Mouse (Mus musculus) common myeloid progenitor, adult 5-6 weeks (primary cell): Measurements from ENCODE around the gene Bicra. TPM values are rescaled to one million over a fixed set of nuclear protein-coding genes. Genes with fewer than 3 reads are reported as not detected.

ENCODE experiments used
- ATAC-seq: replicated peaks from 2 replicates; pipeline ENCODE4 v1.8.0; 2016; ENCODE audit warnings: low read depth, mild to moderate bottlenecking, moderate TSS enrichment, inconsistent platforms; ENCODE audit not compliant: poor library complexity, severe bottlenecking
- total RNA-seq: library from RNA; stranded (forward); fragments of 200-1000, 187-1606 nt; gene quantifications from 2 replicates; pipeline ENCODE4 v1.2.3, GENCODE M21; 2017

The Bicra gene
- total RNA-seq, 1 experiment from 2014 or later, result 2.5 TPM

DNA sequence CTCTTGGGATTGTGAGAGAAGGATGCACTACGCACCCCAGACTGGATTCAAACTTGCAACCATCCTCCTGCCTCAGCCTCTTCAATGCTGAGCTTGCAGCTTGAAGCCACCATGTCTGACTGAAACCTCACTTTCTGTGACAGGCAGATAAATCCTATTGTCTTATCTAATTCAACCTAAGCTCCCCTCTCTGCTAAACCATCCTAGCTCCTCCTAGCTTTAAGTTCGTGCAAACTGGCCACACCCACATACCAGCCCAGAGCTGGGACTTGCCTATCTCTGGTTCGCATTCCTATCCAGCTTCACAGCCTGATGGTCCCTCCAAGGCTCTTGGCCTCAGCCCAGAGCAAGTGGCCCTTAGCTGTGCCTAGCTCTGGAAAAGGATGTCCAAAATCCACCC is 95.3 kb downstream of the Bicra start:
- peak; percentile 13; the same call in 1 of the 2 replicates for ATAC-seq

DNA sequence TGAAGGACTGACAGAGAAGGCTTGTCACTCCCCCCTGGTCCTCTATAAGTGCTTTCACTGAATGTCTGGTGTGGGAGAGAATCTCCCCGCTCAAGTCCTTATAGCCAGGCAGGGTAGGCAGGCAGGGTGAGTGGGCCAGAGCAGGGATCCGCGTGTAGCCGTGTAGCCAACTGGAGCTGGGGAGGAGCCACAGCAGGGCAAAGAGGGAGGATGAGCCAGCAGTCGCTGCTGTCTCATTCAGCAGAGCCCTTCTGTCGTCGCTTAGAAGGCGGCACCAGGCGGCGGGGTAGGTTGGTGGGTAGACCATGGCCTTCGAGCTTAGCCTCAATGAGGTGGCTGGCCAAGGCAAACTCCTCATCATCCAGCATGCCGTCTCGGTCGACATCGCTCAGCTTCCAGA is 97.7 kb downstream of the Bicra start:
- no peak for ATAC-seq

DNA sequence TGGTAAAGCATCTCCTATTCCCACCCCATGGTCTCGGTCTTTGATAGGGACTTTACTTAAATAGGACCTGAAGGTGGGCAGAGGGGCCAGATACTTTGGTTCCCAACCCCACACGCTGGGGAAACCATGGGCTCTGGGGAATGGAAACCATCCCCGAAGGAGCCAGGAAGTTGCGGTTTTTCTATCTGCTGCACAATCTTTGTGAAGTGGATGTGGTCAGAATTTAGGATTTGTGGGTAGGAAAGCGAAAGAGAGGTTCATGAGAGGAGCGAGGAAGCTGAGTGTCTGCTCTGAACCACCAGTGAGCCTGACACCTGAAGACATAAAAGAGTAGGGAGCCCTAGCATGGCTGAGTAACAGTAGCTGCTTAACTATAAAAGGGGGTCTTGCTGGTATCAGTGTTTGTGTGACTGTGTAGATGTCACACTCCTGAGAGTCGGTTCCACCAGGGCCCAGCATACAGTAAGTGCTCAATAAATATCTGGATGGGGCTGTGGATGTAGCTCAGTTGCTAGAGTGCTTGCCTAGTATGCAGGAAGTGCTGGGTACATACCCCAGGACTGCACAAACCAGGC is 98.4 kb downstream of the Bicra start:
- peak; percentile 16 for ATAC-seq

DNA sequence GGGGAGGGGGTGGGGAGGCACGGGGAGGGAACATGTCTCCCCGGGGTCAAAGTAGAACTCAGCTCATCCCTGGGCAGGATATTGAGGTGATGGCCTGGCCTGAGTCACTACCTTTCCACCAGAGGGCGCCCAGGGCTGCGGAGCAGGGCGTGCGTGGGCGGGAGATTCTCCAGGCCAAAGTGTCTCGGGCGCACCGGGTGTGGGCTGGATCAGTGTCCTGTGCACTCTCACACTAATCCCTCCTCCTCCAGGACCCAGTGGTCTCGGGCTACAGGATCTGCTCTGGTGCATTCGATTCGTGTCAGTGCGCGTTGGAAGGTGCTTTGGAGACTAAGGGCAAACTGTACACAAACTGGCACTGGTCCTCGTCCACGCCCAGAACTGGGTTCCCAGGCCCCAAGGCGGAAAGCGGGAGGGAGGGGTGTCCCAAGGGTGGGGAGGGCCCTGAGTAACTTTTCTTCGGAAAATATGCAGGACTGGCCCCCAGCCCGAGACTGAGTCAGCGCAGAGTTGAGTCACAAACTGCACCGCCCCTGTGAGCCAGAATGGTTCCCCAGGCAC is 99.3 kb downstream of the Bicra start:
- ATAC-seq, result peak; percentile 59

DNA sequence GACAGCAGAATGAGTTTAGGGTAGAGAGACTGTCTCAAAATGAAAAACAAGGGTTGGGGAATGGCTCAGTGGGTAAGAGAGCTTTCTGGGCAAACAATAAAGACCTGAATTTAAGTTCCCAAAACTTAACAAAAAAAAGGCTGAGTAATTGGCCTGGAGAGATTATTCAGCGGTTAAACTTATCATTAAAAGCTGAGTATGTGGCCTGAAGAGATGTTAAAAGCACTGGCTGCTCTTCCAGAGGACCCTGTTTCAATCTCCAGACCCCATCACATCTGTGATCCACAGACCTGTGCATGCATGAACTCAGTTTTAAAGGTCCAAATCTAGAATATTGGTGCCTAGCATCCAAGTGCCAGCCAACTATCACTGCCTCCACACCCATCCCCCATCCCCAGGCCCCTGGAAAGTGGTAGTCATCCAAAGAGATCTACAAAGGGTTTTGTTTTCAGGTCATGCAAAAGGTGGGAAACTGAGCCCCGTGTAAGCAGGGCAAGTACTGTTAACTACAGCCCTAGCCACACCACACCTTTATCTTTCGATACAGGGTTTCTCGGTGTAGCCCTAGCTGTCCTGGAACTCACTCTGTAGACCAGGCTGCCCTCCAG is 100.0 kb downstream of the Bicra start:
- ATAC-seq, result no peak

DNA sequence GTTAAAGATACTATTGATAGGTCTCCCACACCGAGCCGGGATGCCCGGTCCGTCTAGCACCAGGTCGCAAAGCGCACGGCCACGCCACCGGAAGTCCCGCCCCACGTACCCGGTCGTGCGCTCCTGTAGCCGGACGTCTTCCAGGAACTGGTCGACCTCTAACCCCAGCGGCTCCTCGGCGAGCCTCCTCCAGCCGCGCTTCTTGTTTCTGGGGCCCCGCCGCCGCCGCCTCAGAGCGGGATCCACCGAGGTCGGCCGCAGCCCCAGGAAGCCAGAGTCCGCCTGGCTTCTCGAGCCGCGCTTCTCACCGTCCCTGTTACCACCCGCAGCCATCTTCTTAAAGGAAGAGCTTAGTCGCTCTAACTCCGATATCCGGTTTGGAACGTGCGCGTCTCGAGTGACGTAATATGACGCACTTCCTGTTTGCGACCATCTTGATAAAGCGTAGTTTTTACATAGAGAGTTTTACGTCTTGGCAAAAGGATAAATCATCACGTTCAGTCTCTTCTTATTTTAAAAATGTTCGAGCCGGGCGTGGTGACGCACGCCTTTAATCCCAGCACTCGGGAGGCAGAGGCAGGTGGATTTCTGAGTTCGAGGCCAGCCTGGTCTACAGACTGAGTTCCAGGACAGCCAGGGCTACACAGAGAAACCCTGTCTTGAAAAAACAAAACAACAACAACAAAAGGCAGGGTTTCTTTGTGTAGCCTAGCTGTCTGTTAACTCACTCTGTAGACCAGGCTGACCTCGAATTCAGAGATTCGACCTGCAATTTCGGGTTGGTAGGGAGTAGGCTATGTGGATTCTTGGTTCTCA is 101.8 kb downstream of the Bicra start, which contains the start of gene Nop53:
TSS of gene Nop53 (minus strand) at position 354 of the 816 bp plus-strand sequence.
- ATAC-seq, result peak; percentile 71

DNA sequence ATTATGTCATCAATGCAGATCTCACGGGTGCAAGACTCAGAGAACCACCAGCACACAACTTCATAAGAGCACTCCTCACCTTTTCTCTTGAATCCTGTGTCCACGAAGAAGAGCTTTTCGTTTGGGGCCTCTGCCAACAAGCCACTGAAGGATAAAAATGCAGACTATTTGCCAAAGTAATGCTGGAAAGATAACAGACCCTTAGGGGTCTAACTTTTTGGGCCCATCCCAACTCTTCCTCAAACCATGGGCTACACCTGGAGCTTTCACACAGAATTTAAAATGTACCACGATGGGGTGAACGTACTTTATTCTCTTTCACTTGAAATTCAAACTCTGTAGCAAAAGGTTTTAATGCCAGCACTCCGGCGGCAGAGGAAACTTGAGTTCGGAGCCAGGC is 102.5 kb downstream of the Bicra start:
- no peak for ATAC-seq

DNA sequence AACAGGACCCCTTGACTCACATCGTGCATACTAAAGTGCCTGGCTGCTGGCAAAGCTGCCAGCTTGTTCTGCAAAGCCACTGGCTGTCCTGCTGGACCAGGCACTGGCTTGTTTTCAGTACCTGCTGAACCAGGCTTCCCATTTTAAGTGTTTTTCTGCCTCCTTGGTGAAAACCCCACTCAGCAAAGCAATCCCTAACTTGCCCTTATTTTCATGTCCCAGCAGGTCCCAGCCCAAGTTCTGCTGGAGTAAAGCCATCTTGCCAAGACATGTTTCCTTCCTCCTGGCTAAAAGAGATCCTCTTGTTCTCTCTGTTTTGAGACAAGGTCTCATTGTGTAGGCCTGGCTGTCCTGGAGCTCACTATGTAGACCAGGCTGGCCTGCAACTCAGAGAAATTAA is 103.4 kb downstream of the Bicra start:
- no peak for ATAC-seq

DNA sequence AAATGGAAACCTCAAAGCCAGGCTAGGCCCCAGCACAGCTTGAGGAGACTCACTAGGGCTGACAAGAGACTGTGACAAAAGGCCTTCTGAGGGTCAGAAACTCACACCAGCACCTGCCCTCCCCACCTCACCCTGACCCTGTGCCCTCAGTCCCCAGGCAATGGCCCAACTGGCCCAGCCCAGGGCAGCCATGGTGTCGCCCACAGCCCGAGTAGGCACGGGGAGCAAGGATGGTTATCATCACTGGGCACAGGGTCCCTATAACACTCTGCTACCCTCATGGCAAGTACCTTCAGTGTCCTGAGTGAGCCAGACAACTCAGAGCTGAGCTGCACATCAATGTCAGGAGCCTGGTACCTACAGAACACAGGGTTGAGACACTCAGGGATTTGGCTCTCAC is 109.1 kb downstream of the Bicra start:
- ATAC-seq, result no peak

DNA sequence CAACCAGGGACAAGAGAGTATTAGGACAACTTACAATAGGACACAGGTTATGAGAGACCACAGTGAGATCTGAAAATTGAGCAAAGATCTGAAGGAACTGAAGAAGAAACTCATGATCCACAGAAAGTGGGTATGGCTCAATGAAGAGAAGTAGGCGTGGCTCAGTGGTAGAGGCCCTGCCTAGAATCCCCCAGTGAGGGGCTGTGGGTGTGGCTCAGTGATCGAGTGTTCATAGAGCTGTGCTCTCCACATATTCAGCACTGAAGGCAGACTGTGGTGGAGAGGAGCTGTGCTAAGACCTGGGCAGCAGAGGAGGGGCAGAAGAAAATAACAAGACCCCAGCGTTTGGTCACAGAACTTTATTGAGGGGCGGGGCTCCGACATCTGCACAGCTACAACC is 110.2 kb downstream of the Bicra start:
- ATAC-seq, result no peak

DNA sequence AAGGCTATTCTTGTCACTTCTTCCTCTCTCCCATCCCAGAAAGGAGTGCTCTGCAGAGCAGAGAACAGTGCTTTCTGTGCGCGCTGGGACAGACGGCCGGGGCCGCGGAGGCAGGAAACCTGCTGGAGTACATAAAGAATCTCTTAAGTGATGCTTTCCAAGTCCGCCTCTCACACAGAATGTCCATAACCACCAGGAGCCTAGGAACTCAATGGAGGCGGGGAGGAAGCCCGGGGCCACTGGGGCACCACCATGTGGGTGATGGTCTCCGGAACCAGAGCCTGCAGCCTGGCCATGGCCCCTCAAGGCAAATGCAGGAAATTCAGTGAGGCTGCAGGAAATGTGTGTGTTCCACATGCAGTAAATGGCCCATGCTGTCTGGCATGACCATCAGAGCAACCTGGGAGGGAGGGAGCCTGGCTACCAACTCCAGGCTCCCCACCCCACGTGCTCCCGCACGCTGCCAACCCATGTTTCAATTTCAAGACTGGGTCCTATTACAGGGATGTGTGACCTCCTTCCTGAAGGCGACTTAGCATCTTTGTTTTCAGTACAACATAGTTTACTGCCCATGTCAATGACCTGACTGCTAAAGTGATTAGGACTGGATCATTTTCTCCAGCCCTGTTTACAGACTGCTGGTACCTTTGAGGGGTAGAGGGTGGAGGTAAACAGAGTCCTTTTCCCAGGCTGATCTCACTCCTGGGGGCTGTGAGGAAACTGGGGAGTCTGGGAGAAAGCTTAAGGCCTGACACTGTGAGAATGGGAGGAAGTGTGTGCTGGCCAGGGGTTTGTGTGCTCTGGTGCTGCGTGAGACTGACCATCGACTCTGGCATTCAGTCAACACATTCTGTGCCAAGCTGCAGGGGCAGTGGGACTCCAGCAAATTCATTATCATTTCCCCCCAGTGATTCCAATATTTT is 114.0 kb downstream of the Bicra start:
- 0 out of 2 replicates have a peak, but pooled peaks have one; percentile 10 for ATAC-seq

DNA sequence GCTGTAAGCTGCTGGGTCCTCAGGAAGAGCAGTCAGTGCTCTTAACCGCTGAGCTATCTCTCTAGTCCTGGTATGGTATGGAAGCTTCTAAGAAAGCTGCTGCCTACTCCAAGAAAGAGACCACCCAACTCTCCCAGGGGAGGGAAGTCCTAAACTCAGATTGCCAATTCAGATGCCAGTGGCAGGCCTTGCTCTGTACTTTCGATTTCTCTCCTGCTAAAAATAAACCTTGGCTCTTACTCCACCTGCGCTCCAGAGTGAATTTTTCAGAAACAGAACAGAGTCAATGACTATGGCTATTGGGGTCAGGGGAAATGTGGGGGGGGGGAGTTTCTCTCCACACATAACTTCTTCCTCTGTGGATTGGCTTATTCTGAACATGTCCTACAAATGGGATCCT is 116.1 kb downstream of the Bicra start:
- no peak for ATAC-seq

DNA sequence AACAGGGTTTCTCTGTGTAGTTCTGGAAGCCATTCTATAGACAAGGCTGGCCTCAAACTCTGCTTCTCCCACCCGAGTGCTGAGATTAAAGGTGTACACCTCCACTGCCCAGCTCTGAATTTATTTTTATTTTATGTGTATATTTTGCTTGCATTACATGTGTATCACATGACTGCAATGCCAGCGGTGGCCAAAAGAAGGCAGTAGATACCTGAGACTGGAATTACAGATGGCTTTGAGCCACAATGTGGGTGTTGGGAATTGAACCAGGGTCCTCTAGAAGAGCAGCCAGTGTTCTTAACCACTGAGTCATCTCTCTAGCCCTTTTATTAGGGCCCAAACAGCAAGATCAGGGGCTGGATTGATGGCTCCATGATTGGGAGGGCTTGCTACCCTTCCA is 117.2 kb downstream of the Bicra start:
- ATAC-seq, result no peak

DNA sequence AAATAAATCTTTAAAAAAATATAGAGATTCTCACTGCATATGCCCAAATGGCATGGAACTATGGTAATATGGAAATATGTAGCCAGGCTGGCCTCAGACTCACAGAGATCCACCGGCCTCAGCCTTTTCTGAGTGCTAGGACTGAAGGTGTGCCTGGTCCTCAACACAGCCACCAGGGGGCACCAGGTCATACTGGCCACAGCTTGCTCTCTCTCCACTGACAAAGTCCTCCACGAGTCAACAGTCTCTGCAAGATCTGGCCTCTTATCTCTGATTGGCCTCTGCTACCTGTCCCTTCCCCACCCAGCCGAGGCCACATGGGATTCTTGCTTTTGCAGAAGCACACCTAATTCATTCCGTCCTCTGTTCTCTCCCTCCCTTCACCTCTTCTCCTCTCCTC is 117.8 kb downstream of the Bicra start:
- ATAC-seq, result peak; percentile 95

DNA sequence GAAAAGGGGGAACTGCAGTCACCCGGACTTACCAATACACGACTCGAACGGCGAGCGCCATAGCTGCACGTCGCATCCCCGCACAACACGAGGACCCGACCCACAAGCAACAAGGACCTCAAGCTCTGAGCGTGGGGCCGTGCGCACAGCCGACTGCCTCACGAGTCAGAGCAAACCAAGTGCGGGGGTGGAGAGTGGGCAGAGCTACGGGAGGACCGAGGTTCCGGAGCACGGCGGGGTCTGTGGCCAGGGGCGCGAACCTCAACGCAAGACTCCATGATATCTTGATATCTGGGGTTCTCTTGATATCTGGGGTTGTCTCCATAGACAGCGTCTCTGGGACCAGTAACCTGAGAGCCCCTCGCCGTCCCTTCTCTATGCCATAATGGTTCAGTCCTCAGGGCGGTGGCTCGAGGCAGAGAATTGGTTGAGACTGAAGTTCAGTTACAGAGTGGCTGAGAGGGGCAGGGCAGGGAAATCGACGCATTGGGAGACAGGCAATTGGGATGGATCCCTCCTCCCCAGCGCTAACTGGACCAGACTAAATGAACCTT is 125.4 kb downstream of the Bicra start, which contains the start of gene Selenow:
TSS of gene Selenow (minus strand) at position 183 of the 554 bp plus-strand sequence.
- ATAC-seq, result peak; percentile 95

DNA sequence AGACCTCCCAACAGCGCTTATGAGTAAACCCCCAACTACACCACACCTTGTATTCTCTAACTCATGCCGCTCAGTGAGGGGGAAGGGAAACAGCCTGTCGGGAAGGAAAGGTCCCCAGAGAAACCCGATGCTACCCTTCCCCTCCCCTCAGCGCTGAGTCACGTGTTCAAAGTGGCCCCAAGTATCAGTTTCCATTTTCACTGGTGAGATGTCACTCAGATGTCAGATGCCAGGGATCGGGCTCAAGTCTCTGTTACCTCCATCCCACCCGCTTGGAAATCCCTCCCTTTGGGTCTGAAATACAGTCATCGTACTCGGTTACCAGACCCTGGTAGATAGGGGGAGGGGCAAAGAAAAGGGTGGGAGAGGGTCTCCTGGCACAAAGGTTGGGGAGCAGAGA is 125.9 kb downstream of the Bicra start:
- peak; percentile 31 for ATAC-seq
